Mouse (Mus musculus) Patski (cell line): ENCODE data around the gene Mmab. TPM values are rescaled to one million over a fixed set of nuclear protein-coding genes. Genes with fewer than 3 reads are reported as not detected.

Source experiments
- ATAC-seq: fragments of 100-300 bp; one replicate; pipeline ENCODE4 v1.8.0; 2021
- CTCF ChIA-PET: fragments of 350-600 bp; sonication (Branson Sonifier 250); formaldehyde crosslinking; loops from one replicate; lab custom pipeline; 2022; ENCODE audit warnings: inconsistent platforms; lab: Charles Lee
- POLR2A ChIA-PET: fragments of 350-600 bp; sonication (Branson Sonifier 250); formaldehyde crosslinking; loops from one replicate; lab custom pipeline; 2022; ENCODE audit warnings: antibody characterized with exemption, inconsistent platforms; lab: Charles Lee
- DNase-seq: peaks from one replicate; pipeline ENCODE4 v3.0.0-alpha.2; 2011; ENCODE audit warnings: low read depth, low spot score
- H3K27me3 ChIP-seq: fragments of 371-371 bp; one replicate; pipeline ENCODE4 v1.5.1; 2021
- CTCF ChIP-seq: fragments of 100-300 bp; IDR thresholded peaks from one replicate; pipeline ENCODE4 v1.5.1; 2021
- in situ Hi-C: fragments of 300-500 bp; cut with MboI; formaldehyde crosslinking; loops from 3 replicates; pipeline ENCODE4 v1.11.1; 2018; ENCODE audit warnings: low pct_unique_long_range_greater_than_20kb, mixed read lengths
- polyA plus RNA-seq: library from polyadenylated mRNA; unstranded; gene quantifications from one replicate; pipeline ENCODE4 v1.2.3, GENCODE M21; 2021

Mmab gene
- polyA plus RNA-seq, 1 experiment from 2014 or later, result 37.0 TPM

DNA sequence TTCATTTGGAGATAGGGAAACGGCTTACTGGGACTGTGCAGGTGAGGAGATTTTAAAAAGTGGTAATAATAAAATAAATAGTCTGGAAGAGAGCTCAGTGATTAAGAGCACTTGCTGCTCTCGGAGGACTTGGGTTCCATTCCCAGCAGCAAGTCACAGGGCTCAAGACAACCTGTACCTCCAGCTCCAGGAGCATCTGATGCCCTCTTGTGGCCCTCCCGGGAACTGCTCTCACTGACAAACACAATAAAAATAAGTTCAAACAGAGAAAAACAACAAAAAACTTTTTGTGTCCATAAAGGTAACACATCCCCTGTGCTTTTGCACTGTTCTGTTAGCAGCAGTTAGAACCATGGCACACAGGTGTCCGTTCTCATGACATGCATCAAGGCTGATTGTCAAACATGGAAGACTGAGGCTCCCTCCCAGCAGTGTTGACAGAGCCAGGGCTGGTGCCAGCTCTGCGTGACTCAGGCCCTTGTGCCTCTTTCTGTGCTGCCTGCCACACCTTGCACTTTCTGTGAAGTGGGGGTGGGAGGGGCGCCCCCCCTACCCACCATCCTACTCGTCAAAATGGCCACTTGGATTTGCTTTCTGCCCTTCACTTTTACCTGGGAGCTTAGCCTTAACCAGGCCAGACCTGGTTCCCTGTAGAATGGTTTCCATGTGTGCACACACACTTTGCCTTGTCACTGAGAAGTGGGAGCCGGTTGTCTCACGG, 60.5 kb downstream of the Mmab start:
- DNase-seq (no peak), ATAC-seq (no peak)
- no peak for TF ChIP-seq CTCF
- in situ Hi-C loops, result no loop called here
- CTCF ChIA-PET, result interaction anchor here (0.7 to 2.3 kb wide), 13 partner anchors 9 to 72 kb away, joined by 3 to 11 read pairs (median 4); no protein-coding TSS in a partner anchor
- POLR2A ChIA-PET, result interaction anchor here (1.0 kb wide), 1 partner anchor 12 kb away, joined by 3 read pairs; no protein-coding TSS in a partner anchor
- H3K27me3 ChIP-seq, result no peaks in the 10 kb centered on the region

Other genes with a start within 250 kb of the Mmab start
- not detected for gene Foxn4, start 170.3 kb downstream of the Mmab start, polyA plus RNA-seq
- 0.40 TPM for gene Myo1h, start 154.9 kb downstream of the Mmab start, polyA plus RNA-seq
- gene Kctd10, start 63.6 kb downstream of the Mmab start, polyA plus RNA-seq, result 98.6 TPM
- 98.6 TPM for gene Ube3b, start 63.5 kb downstream of the Mmab start, polyA plus RNA-seq
- 28.4 TPM for gene Mvk, start 209 bp upstream of the Mmab start, polyA plus RNA-seq
- 2.1 TPM for gene Fam222a, start 124.0 kb upstream of the Mmab start, polyA plus RNA-seq
- 88.3 TPM for gene Trpv4, start 214.4 kb upstream of the Mmab start, polyA plus RNA-seq
- gene Gltp, start 246.9 kb upstream of the Mmab start, polyA plus RNA-seq, result 61.4 TPM